Mouse (Mus musculus) neural tube, embryonic 12.5 days (tissue): ENCODE results near the gene Spata5. TPM values are rescaled to one million over a fixed set of nuclear protein-coding genes. Genes with fewer than 3 reads are reported as not detected.
"Not testable (repeated sequence)": the region's sequence is repeated elsewhere in the genome, so short reads cannot be mapped to it uniquely, and the experiment has no call there.

ENCODE experiments used
- ATAC-seq: fragments of 200-750 bp; cut with Nextera tagmentation; 2 replicates; pipeline ENCODE4 v1.8.0; 2017; ENCODE audit warnings: low read depth, mild to moderate bottlenecking, moderate TSS enrichment, moderate library complexity; ENCODE audit not compliant: low FRiP score
- H3K27ac ChIP-seq: fragments of 300-500 bp; sonication (generic); 2 replicates; pipeline ENCODE4 v1.5.1; 2016
- H3K27me3 ChIP-seq: fragments of 300-500 bp; sonication (generic); replicated peaks from 2 replicates; pipeline ENCODE4 v1.6.1; 2016; ENCODE audit warnings: mild to moderate bottlenecking
- H3K36me3 ChIP-seq: fragments of 300-500 bp; sonication (generic); 2 replicates; pipeline ENCODE4 v1.6.1; 2016; ENCODE audit warnings: mild to moderate bottlenecking
- H3K4me1 ChIP-seq: fragments of 300-500 bp; sonication (generic); 2 replicates; pipeline ENCODE4 v1.6.1; 2016
- H3K4me2 ChIP-seq: fragments of 300-500 bp; sonication (generic); replicated peaks from 2 replicates; pipeline ENCODE4 v1.6.1; 2016; ENCODE audit warnings: mild to moderate bottlenecking
- H3K4me3 ChIP-seq: fragments of 300-500 bp; sonication (generic); 2 replicates; pipeline ENCODE4 v1.5.1; 2016
- H3K9ac ChIP-seq: fragments of 300-500 bp; sonication (generic); 2 replicates; pipeline ENCODE4 v1.6.1; 2016; ENCODE audit warnings: mild to moderate bottlenecking
- H3K9me3 ChIP-seq: fragments of 300-500 bp; sonication (generic); 2 replicates; pipeline ENCODE4 v1.6.1; 2016; ENCODE audit warnings: mild to moderate bottlenecking
- WGBS: fragments of 180-500 bp; shearing (Covaris S2); methylation state at CpG from one replicate; pipeline ENCODE4 v1.1.7; 2016; 5-methylcytosine and 5-hydroxymethylcytosine counted together
- polyA plus RNA-seq: library from polyadenylated mRNA; unstranded; fragments of >200 nt; fragmentation: Nextera tagmentation; extraction: Ambion mirVana; gene quantifications from 2 replicates; pipeline ENCODE4 v1.2.1, GENCODE M21; 2016

Gene Spata5
- polyA plus RNA-seq, 1 experiment from 2014 or later: 39.8 TPM

DNA sequence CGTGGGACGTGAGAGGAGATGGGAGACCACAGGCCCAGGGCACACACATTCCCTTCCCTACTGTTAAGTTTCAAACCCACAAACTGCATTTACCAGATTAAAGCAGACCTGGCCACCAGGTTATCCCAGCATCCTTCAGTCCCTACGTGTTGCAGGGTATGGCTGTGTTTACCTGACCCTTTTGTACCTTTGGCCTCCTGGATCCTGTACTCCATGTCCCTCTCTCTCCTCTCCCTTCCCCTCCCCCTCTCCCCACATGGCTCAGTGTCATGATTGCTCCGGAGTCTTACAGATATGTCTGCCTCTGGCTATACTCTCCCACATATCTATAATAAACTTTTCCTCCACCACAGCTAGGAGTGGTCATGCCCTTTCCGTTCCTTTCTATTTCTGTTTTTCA, 177.5 kb downstream of the Spata5 start:
- Histone ChIP-seq H3K9me3 (no peaks in the 10 kb centered on the region), H3K9ac (no peak overlapping the region), H3K4me3 (no peak overlapping the region), H3K27ac (no peak overlapping the region), H3K4me2 (no peak overlapping the region), H3K27me3 (no peaks in the 10 kb centered on the region), H3K36me3 (no peaks in the 10 kb centered on the region), H3K4me1 (peaks cover 2% of the 10 kb centered on the region; the same call in 1 of the 2 replicates)
- 86% methylated on average over 5 of the region's 5 CpGs for WGBS
- no peak for ATAC-seq

DNA sequence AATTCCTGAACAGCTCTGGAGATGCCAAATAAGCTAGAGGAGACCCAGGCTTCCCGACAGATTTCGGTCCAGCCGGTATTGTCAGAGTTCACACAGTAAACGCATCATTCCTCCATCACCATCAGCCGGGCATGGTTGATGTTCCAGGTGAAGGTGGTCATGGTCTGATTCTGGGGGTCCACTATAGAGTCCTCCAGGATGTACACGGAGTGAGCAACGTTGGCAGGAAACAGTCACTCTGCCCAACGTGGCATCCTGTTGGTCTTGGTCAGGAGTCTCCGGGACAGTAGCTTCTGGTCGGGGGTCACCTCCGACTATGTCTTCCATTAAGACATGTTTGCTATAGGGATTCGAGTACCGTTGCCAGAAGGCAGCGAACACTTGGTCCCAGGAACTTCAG, 179.9 kb downstream of the Spata5 start:
- WGBS: 95% methylated on average over 14 of the region's 14 CpGs

DNA sequence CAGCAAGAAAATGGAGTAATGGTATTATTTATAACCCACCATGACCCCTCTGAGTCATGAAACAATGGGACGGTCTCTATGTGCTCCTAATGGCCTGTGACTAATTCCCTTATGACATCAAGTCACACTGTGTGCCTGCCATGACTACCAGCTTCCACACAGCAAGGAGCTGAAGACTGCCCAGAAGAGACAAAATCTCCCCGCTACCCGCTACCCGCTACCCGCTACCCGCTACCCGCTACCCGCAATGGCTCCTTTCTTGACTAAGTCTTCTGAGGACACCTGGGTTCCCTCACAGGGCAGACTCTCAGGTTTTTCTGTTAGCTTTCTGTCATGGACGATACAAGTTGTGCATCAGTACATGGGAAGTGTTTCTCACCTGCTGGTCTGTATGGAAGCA, 182.7 kb downstream of the Spata5 start:
- H3K27me3 ChIP-seq: no peaks in the 10 kb centered on the region
- H3K9me3 ChIP-seq: no peaks in the 10 kb centered on the region
- 94% methylated on average over 9 of the region's 9 CpGs for WGBS
- no peaks in the 10 kb centered on the region for H3K36me3 ChIP-seq
- no peak overlapping the region for H3K27ac ChIP-seq
- no peak for ATAC-seq
- H3K4me3 ChIP-seq: no peak overlapping the region
- no peak overlapping the region for H3K4me2 ChIP-seq
- H3K4me1 ChIP-seq: no peaks in the 10 kb centered on the region
- no peak overlapping the region for H3K9ac ChIP-seq

More for the DNA sequence above, 179.9 kb downstream of the Spata5 start:
- not testable (repeated sequence) for H3K36me3 ChIP-seq, ATAC-seq, H3K27me3 ChIP-seq, H3K9ac ChIP-seq, H3K4me2 ChIP-seq, H3K27ac ChIP-seq, H3K9me3 ChIP-seq, H3K4me3 ChIP-seq, H3K4me1 ChIP-seq

DNA sequence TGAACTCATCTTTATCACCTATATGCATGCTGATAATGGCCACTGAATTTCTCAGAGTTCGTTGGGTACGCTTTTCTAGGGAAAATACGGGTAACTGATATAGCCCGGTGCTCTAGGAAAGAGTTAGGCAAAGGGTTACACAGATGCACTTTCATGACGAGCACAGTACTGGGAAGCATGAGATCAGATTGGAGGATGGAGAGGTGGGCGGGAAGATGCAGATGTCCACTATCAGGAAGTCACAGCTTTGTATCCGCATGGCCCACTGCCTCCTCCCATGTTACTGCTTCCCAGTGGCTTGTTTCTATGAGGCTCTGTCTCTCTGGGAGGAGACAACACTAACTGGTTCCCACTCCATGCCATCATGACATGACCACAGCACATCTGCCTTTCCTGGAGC, 183.2 kb downstream of the Spata5 start:
- Histone ChIP-seq H3K9me3 (no peaks in the 10 kb centered on the region), H3K36me3 (no peaks in the 10 kb centered on the region), H3K4me2 (no peak overlapping the region), H3K9ac (no peak overlapping the region), H3K4me3 (no peak overlapping the region), H3K27me3 (no peaks in the 10 kb centered on the region), H3K4me1 (no peaks in the 10 kb centered on the region), H3K27ac (no peak overlapping the region)
- ATAC-seq: no peak
- WGBS: 88% methylated on average over 7 of the region's 7 CpGs

DNA sequence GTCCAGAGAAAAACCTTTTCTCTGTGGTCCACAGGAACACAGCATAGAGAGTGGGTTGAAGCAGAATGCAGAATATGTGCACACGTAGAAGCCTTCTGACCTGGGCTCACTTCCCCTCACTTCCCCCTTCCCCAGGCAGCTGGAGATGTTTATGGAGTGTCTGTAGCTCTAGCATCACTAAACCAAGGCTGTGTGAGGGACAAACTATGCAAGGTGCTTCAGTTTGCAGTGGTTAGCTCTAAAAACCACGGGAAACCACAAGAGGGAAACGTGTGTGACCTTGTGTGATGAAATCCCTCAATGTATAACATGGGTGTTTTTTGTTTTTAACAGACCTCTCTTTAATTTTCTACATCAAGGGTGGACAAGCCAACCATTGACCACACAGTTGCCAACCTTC, 183.8 kb downstream of the Spata5 start:
- H3K27me3 ChIP-seq: no peaks in the 10 kb centered on the region
- no peaks in the 10 kb centered on the region for H3K9me3 ChIP-seq
- WGBS: 88% methylated on average over 3 of the region's 3 CpGs
- no peak overlapping the region for H3K4me2 ChIP-seq
- no peak overlapping the region for H3K9ac ChIP-seq
- H3K4me3 ChIP-seq: no peak overlapping the region
- ATAC-seq: no peak
- no peaks in the 10 kb centered on the region for H3K4me1 ChIP-seq
- H3K27ac ChIP-seq: no peak overlapping the region
- no peaks in the 10 kb centered on the region for H3K36me3 ChIP-seq

DNA sequence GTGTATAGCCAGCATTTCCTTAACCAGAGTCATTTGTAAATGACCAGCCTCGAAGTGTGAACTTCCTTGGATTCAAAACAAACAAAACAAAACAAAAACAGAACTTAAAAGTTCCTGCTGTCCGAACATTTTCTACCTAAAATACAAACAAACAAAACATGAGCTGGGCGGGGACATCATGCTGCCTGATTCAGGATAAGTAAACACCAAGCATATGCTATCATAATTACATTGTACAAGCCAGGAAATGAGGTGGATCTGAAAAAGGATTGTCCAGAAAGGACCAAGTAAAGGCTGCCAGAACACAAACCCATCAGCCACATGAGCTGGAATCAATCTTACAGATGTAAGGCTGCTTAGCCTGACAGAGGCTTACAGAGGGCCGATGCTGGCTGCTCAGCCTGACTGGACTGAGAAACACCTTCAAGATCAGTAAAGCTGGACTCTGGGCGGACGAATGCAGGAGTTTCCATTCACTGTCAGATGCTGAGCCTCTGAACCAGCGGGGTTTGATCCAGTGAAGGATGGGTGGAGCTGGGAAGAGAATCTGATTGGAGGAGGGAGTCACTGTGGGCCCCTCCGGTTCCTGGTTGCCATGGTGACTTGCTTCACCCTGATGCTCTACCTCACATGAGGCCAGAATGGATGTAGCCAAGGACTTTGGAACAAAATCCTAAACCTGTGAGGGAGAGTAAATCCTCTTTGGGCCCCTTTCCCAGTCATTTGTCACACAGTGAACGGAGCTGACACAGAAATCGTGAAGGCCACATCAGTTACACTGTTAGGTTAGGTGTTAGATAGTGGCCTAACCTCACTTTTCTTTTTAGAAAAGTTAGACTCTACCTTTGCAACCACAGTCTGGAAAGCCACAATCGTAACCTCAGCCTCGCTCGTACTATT, 185.5 kb downstream of the Spata5 start:
- Histone ChIP-seq H3K9ac (no peak overlapping the region), H3K36me3 (no peaks in the 10 kb centered on the region)
- WGBS: 71% methylated on average over 13 of the region's 13 CpGs

DNA sequence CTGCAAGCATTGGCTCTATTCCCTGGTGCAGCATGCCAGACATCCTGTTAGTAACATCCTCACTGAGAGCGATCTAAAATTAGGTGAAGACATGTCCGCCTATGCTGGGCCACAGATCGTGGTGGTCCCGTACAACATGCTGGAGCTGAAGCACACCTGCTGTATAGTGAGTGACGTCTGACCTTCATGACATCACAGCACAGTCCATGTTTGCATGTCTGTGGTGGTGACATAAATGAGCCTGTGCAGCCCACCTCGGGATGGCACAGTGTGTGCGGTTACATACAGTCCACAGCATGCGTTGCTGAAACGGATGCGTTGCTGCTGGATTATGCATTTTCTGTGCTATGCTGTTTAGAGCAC, 186.2 kb downstream of the Spata5 start:
- 94% methylated on average over 10 of the region's 10 CpGs for whole genome bisulfite sequencing
- no peak overlapping the region for H3K4me3 ChIP-seq
- no peak overlapping the region for H3K4me2 ChIP-seq
- no peaks in the 10 kb centered on the region for H3K36me3 ChIP-seq
- no peak for ATAC-seq
- no peaks in the 10 kb centered on the region for H3K27me3 ChIP-seq
- no peaks in the 10 kb centered on the region for H3K4me1 ChIP-seq
- H3K27ac ChIP-seq: no peak overlapping the region
- H3K9ac ChIP-seq: no peak overlapping the region
- peaks cover 4% of the 10 kb centered on the region; the same call in 1 of the 2 replicates for H3K9me3 ChIP-seq

More for the DNA sequence above, 185.5 kb downstream of the Spata5 start:
- Histone ChIP-seq H3K27ac (no peak overlapping the region), H3K4me1 (no peaks in the 10 kb centered on the region), H3K9me3 (peaks cover 4% of the 10 kb centered on the region; the same call in 1 of the 2 replicates), H3K4me3 (no peak overlapping the region), H3K27me3 (no peaks in the 10 kb centered on the region), H3K4me2 (no peak overlapping the region)
- no peak; the same call in 1 of the 2 replicates for ATAC-seq

DNA sequence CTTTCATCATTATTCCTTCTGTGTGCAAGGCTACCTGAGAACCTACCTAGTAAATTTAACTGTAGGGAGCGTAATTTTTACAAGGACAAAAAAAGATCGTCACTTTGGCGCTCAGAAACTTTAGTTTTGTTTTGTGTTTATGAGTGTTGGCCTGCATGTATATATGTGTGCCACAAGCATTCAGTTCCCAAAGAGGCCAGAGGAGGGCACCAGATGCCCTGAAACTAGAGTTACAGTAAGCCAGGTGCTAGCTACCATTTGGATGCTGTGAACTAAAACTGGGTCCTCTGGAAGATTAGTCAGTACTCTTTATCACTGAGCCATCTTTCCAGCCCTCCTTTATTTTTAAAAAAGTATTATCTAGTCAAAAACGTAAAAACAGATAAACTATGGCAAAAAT, 189.2 kb downstream of the Spata5 start:
- H3K27ac ChIP-seq: no peak overlapping the region
- no peaks in the 10 kb centered on the region for H3K27me3 ChIP-seq
- H3K36me3 ChIP-seq: no peaks in the 10 kb centered on the region
- 82% methylated on average over 4 of the region's 4 CpGs for WGBS
- no peak overlapping the region for H3K9ac ChIP-seq
- no peak overlapping the region for H3K4me2 ChIP-seq
- peaks cover 4% of the 10 kb centered on the region; the same call in 1 of the 2 replicates for H3K9me3 ChIP-seq
- H3K4me1 ChIP-seq: no peaks in the 10 kb centered on the region
- no peak for ATAC-seq
- no peak overlapping the region for H3K4me3 ChIP-seq

DNA sequence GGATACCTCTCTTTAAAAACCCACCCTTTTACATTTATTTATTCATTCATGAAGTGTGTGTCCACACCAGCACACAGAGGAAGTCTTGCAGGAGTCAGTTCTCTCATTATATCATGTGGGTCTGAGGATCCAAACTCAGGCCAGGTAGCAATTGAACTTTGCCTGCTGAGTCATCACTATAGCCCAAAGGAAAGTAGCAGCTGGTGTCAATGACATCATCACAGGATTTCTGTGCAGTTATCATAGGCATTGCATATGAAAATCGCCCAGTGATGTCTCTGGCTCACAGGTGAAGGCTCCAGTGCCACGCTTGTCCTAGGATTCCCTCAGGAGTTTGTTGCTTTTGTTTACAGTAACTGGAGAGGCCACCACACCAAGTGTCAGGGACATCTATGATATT, 191.0 kb downstream of the Spata5 start:
- 92% methylated on average over 2 of the region's 2 CpGs for WGBS

DNA sequence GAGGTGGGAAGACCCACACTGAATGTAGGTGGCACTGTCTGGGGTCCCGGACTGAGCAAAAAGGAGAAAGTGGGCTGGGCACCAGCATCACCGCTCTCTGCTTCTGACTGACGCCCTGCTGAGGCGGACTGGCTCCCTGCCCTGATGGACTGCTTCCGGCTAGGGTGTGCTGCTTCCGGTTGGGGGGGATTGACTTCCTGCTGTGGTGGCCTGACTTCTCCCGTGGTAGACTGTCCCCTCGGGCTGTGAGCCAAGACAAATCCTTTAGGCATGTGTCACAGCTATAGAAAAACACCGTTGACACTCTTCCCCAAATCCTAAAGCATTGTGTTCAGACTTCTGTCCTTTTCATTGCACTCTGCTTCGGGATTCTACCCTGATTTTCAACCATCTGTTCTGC, 194.0 kb downstream of the Spata5 start:
- ATAC-seq: no peak
- no peak overlapping the region for H3K9ac ChIP-seq

More for the DNA sequence above, 191.0 kb downstream of the Spata5 start:
- Histone ChIP-seq H3K4me3 (no peak overlapping the region), H3K36me3 (no peaks in the 10 kb centered on the region), H3K4me1 (no peaks in the 10 kb centered on the region), H3K27ac (no peak overlapping the region), H3K4me2 (no peak overlapping the region), H3K9ac (no peak overlapping the region), H3K27me3 (no peaks in the 10 kb centered on the region), H3K9me3 (peaks cover 4% of the 10 kb centered on the region; the same call in 1 of the 2 replicates)
- ATAC-seq: no peak

DNA sequence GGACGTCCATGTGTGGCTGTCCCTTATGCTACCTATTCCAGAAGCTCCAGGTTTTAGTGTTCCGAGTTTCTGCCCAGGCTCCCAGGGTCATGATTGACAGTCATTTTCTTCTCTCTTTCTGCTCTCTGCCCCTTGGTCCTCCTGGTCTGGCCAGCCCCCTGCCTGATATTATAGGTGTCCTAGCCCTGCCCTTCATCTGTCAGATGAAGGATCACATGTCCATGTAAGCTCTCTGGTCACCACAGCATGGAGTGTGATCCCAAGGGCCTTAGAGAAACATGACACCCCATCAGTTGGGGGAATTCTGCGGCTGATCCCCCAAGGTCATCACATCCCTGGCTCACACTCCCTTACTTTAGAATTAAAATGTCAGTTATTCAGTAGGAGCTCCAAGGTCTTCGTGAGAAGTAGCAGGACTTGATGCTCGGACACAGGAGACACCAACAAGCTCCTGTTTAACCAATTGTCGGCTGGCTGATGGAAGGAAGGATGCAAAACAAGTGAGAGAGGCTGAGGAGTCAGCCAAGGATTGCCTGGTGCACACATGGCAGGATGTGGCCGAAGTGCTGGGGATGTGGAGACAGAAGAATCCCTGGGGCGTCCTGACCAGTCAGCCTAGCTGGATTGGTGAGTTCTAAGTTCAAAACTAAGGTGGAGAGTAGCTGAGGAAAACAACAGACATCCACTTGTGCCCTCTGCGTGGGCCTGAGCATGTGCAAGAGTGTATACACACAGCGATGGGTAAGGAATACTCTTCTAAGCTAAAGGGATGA, 195.4 kb downstream of the Spata5 start:
- no peak overlapping the region for H3K9ac ChIP-seq
- 87% methylated on average over 10 of the region's 10 CpGs for WGBS
- no peaks in the 10 kb centered on the region for H3K36me3 ChIP-seq
- H3K27me3 ChIP-seq: no peaks in the 10 kb centered on the region
- ATAC-seq: no peak
- no peak overlapping the region for H3K4me2 ChIP-seq
- H3K27ac ChIP-seq: no peak overlapping the region
- peaks cover 1% of the 10 kb centered on the region; the same call in 1 of the 2 replicates for H3K9me3 ChIP-seq
- no peaks in the 10 kb centered on the region for H3K4me1 ChIP-seq
- no peak overlapping the region for H3K4me3 ChIP-seq

More for the DNA sequence above, 194.0 kb downstream of the Spata5 start:
- Histone ChIP-seq H3K27me3 (no peaks in the 10 kb centered on the region), H3K9me3 (peaks cover 4% of the 10 kb centered on the region; the same call in 1 of the 2 replicates), H3K4me1 (no peaks in the 10 kb centered on the region), H3K36me3 (no peaks in the 10 kb centered on the region), H3K27ac (no peak overlapping the region), H3K4me2 (no peak overlapping the region), H3K4me3 (no peak overlapping the region)
- WGBS: 66% methylated on average over 10 of the region's 10 CpGs
